Mouse (Mus musculus) liver, embryonic 15.5 days (tissue): ENCODE results near the gene Mxi1. TPM values are rescaled to one million over a fixed set of nuclear protein-coding genes. Genes with fewer than 3 reads are reported as not detected.

ENCODE experiments used
- polyA plus RNA-seq: library from polyadenylated mRNA; unstranded; fragments of >200 nt; fragmentation: Nextera tagmentation; extraction: Ambion mirVana; gene quantifications from 2 replicates; pipeline ENCODE4 v1.2.1, GENCODE M21; 2015

Mxi1 gene
- polyA plus RNA-seq, 1 experiment from 2014 or later: 34.8 TPM

Other genes starting within 250 kb of the Mxi1 start
- gene Add3, start 170.1 kb upstream of the Mxi1 start, polyA plus RNA-seq: 26.2 and 28.3 TPM in 2 replicates
- gene Gm10197, start 61.2 kb downstream of the Mxi1 start, polyA plus RNA-seq: not detected in 2 replicates
- 15.7 and 16.8 TPM in 2 replicates for gene Smndc1, start 80.1 kb downstream of the Mxi1 start, polyA plus RNA-seq
- gene Dusp5, start 218.6 kb downstream of the Mxi1 start, polyA plus RNA-seq: 2.0 and 2.4 TPM in 2 replicates